Mouse (Mus musculus) fat pad, adult 2 months (tissue): ENCODE results near the gene Lsm6.
"Not testable (repeated sequence)": the region's sequence is repeated elsewhere in the genome, so short reads cannot be mapped to it uniquely, and the experiment has no call there.

Experiments
- DNase-seq: peaks from one replicate; pipeline ENCODE4 v3.0.0-alpha.2; 2011; ENCODE audit warnings: low read depth, low spot score; ENCODE audit errors: extremely low read depth

Lsm6 gene

DNA sequence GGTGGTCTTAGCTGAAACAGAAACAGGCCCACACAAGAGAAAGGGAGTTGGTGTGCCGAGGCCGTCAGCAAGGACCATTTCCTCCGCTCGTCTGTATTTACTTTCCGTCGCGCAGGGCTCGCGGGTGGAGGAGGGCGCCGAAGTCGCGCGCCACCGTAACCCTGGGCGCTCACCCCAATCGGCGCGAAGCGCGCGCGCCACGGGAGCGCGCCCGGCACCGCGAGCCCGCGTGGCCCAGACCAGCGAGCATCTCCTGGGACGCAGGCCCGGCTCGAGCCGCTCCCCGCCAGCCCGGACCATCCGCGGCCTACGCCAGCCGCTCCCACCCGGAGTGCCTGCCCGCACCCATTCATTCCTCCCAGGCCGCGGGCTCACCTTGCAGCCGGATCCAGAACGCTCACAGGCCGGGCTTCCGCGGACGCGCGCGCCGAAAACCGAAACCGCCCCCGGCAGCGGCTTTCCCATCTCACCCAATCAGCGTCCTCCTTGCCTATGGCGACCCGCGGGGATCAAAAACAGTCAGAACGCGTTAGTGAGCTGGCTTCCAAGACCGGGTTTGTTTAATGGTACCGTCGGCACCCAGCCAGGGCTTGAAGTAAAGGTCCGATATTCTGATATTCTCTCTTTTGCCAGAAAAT is at the start of gene Lsm6:
Gene Lsm6, minus strand, starts transcription at position 468 of the 638 bp plus-strand sequence.
- DNase-seq, result peak; percentile 31

GRCm38 (mm10) chr8:78867036-78867435 is 46.1 kb upstream of the Lsm6 start:
- no peak for DNase-seq

DNA sequence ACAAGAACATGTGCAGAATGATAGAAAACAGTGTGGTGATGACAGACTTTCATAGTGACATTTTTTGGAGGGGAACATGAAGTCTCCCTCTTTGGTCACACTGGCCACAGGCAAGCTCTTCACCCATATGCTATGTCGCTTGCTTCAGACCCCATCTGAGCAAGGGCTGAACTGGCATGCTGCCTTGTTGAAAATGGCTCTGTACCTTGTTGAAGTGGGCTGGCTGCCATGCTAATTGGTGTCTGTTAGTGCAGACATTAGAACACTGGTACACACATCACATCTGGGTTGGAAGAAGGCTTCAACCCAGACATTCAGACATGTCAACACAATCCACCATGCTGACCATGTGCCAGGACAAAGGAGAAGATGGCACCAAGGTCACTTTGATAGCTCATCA is 42.1 kb upstream of the Lsm6 start:
- DNase-seq, result no peak

- no peak for DNase-seq
These were observed 41.1 kb upstream of the Lsm6 start for GRCm38 (mm10) chr8:78862046-78862445.

DNA sequence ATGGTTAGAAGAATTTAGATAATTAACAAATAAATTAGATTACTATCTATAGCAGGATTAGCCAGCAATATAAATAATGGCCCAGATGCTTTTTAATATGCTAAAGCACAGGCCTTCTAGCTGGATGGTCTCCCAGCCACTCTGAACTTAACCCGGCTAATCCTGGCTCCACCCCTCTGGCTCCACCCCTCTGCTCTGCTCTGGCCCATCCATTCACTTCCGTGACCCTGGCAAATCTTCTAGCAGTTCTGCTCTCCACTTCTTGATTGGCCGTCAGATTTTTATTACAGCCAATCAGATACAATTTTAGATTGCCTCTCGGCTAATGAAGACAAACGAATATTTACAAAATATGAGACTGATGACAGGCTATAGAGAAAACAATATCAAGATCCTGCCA is 39.8 kb upstream of the Lsm6 start:
- DNase-seq, result no peak

- DNase-seq, result no peak
These were observed 36.5 kb upstream of the Lsm6 start for GRCm38 (mm10) chr8:78857421-78857820.

DNA sequence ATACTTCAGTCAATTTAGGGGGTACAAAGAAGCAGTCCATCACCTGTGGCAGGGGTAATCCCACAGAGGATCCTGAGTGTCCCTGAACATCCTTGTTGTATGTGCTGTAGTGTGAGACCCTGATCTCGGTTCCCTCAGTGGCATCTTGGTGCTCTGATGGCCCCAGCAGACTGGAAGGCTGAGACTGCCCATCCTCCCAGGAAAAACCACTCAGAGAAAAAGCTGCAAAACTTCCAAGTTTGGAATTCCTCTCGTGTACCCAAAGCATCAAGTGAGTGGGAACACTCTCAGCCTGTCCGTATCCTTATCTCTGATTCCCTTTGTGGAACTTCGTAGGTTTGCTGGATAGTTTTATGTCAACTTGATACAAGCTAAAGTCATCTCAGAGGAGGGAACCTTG is 31.3 kb upstream of the Lsm6 start:
- DNase-seq, result no peak

DNA sequence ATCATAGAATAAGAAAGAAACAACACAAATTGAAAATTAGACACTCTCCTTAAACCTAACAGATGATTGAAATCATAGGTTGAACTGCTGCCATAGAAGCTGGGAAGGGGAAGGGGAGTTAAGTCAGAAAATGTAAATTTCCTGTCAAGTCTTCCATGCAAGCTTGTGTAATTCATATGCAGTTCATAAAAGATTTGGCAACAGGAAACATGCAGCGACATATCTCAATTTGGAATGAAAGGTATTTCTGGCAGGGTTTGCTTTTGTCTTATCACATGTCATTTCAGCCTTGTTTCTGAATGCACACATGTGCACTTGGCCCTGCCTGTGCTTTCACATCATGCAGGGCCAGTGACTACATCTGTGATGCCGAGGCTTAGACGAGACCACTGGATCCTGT is 26.3 kb upstream of the Lsm6 start:
- DNase-seq, result no peak

- DNase-seq, result no peak
These were observed 23.6 kb upstream of the Lsm6 start for GRCm38 (mm10) chr8:78844559-78844958.

DNA sequence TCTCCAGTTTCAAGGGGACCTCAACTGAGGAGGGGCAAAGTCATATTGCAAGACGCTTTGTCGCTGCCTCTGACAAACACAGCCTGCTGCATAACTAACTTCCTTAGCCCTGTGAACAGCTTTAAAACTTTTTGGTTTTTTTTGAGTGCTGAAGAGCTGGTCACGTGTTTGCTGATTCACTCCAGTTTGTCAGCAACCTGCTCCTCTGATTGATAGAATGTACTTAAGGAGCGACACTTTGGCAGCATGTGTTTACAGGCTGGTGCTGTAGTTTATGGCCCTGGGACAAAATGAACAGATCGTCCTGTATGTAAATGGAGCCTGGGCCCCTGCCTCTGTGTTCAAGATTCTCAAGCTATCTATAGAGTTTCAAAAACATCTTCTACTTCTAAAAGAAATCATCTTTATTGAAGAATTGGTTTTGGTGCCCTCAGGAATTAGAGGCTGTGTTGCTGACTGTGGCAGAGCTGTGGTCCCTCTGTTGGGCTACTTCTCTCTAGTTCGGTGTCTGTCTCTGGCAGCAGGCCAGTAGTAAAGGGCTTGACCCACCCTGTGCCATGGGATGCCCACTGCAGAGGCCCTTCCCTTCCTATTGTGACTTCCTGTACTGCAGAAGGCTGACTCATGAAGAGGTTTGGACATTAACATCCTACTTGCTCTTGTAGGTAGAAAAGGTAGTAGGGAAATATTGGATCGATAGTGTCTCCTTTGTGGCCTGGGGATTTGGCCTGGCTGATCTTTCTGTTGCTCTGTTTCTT is 17.9 kb upstream of the Lsm6 start:
- DNase-seq, result no peak

DNA sequence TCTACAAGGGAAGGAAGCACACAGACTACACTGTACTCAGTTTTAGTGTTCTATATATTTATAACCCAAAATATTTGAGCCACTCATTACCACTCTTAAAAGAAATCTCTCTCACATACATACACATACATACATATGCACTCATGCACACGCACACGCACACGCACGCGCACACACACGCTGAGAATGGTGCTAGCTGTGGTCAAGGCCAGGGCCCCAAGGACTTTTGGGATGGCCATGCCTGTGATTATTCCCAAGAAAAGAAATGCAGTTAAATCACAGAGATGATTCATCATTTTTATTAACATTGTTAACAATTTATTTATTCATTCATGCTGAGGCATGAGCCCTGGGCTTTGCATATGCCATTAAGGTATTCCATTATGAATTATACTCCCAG is 15.2 kb upstream of the Lsm6 start:
- DNase-seq, result no peak

GRCm38 (mm10) chr8:78828414-78828813 is 7.5 kb upstream of the Lsm6 start:
- no peak for DNase-seq

DNA sequence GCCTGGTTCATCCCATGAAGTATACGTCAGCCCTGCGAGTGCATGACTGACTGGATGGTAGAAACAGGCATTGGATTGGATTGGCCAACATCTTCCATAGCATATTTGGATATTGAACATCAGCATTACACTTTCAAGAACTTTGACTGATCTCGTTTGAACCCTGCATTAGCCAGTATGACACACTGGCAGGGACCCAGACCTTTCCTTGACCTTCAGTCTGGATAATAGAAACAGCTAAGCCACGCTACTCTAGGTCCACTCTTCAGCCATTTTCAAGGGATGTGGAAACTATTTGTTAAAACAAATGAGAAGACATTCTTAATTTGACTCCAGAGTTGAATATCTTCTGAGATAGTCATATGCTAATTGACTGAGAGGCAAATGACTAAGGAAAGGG is 3.6 kb upstream of the Lsm6 start:
- no peak for DNase-seq

DNA sequence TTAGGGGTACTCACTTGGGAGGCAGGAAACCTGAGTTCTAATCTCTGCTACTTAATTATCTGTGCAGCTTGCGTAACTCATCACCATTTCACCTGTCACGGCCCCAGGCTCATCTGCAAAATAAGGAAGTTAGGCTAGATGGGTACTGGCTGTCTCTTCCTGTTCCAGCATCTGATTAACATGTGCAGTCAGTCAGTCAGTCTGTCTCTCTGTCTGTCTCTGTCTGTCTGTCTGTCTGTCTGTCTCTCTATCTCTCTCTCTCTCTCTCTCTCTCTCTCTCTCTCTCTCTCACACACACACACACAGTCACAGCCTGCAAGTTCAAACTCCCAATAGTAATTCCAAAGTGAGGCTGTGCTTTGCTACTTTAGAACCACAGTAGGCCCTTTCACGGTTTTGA is 967 bp downstream of the Lsm6 start:
- DNase-seq, result not testable (repeated sequence)

- DNase-seq, result no peak
These were observed 6.2 kb downstream of the Lsm6 start for GRCm38 (mm10) chr8:78814743-78815142.

GRCm38 (mm10) chr8:78813021-78813420 is 7.9 kb downstream of the Lsm6 start:
- no peak for DNase-seq

- DNase-seq, result no peak
These were observed 8.5 kb downstream of the Lsm6 start for GRCm38 (mm10) chr8:78812446-78812845.

- DNase-seq, result no peak
These were observed 9.2 kb downstream of the Lsm6 start for GRCm38 (mm10) chr8:78811748-78812147.

- DNase-seq, result no peak
These were observed 10.7 kb downstream of the Lsm6 start for GRCm38 (mm10) chr8:78810207-78810675.

- no peak for DNase-seq
These were observed 11.3 kb downstream of the Lsm6 start for GRCm38 (mm10) chr8:78809454-78810206.

DNA sequence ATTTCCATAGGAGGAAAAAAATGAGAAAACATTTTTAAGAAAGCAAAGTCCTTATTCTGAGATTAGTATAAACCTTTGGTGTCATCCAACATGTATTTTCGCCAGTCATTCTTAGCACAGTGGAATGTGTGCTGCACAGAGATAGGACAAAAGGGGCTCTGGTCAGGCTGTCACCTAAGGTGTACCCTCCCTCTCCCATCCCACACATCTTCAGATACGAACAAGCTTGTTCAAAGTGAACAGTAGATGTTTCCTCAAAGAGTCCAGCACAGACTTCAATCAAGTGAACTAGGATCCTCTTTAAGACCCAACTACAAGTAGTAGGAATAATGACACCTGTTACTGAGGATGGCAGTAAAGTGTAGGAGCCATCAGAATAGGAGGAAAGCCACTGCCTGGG is 12.1 kb downstream of the Lsm6 start:
- no peak for DNase-seq

GRCm38 (mm10) chr8:78808439-78808838 is 12.5 kb downstream of the Lsm6 start:
- no peak for DNase-seq
